Mouse (Mus musculus) heart, postnatal 0 days (tissue): Measurements from ENCODE around the gene Znrf1. TPM values are rescaled to one million over a fixed set of nuclear protein-coding genes. Genes with fewer than 3 reads are reported as not detected.

Source experiments
- ATAC-seq: fragments of 200-750 bp; cut with Nextera tagmentation; 2 replicates; pipeline ENCODE4 v1.8.0; 2017; ENCODE audit warnings: low read depth, moderate number of reproducible peaks, moderate library complexity; ENCODE audit not compliant: insufficient read depth
- DNase-seq: peaks from one replicate; pipeline ENCODE4 v3.0.0-alpha.2; 2016; ENCODE audit warnings: low spot score
- H3K27ac ChIP-seq: fragments of 300-500 bp; sonication (generic); 2 replicates; pipeline ENCODE4 v1.5.1; 2014; ENCODE audit warnings: low read depth, mild to moderate bottlenecking
- H3K27me3 ChIP-seq: fragments of 300-500 bp; sonication (generic); 2 replicates; pipeline ENCODE4 v1.6.1; 2014; ENCODE audit warnings: low read length, mixed read lengths; ENCODE audit not compliant: control insufficient read depth, insufficient read depth
- H3K36me3 ChIP-seq: fragments of 300-500 bp; sonication (generic); replicated peaks from 2 replicates; pipeline ENCODE4 v1.6.1; 2014; ENCODE audit warnings: low read length, mixed read lengths; ENCODE audit not compliant: control insufficient read depth, insufficient read depth
- H3K4me1 ChIP-seq: fragments of 300-500 bp; sonication (generic); 2 replicates; pipeline ENCODE4 v1.6.1; 2014; ENCODE audit warnings: antibody characterized with exemption; ENCODE audit not compliant: control insufficient read depth, insufficient read depth
- H3K4me2 ChIP-seq: fragments of 300-500 bp; sonication (generic); 2 replicates; pipeline ENCODE4 v1.6.1; 2014; ENCODE audit warnings: low read depth, mild to moderate bottlenecking, low read length, moderate library complexity
- H3K4me3 ChIP-seq: fragments of 300-500 bp; sonication (generic); 2 replicates; pipeline ENCODE4 v1.5.1; 2014; ENCODE audit warnings: low read depth, low read length
- H3K9ac ChIP-seq: fragments of 300-500 bp; sonication (generic); replicated peaks from 2 replicates; pipeline ENCODE4 v1.6.1; 2014; ENCODE audit warnings: low read depth, low read length, mixed read lengths
- H3K9me3 ChIP-seq: fragments of 300-500 bp; sonication (generic); replicated peaks from 2 replicates; pipeline ENCODE4 v1.6.1; 2016; ENCODE audit warnings: low read length; ENCODE audit not compliant: control insufficient read depth
- CTCF ChIP-seq: IDR thresholded peaks from 2 replicates; pipeline ENCODE4 v1.5.1; 2016; ENCODE audit warnings: antibody characterized with exemption, control low read depth, low read depth
- EP300 ChIP-seq: IDR thresholded peaks from 2 replicates; pipeline ENCODE4 v1.6.1; 2016; ENCODE audit warnings: antibody characterized with exemption, low read depth
- WGBS: fragments of 180-500 bp; shearing (Covaris S2); extraction: QIAGEN DNeasy Blood & Tissue Kit; methylation state at CpG from one replicate; pipeline ENCODE4 v1.1.7; 2014; 5-methylcytosine and 5-hydroxymethylcytosine counted together
- polyA plus RNA-seq: library from polyadenylated mRNA; unstranded; fragments of >200 nt; fragmentation: Nextera tagmentation; extraction: Ambion mirVana; gene quantifications from 2 replicates; pipeline ENCODE4 v1.2.1, GENCODE M21; 2015
- total RNA-seq: library from RNA; depleted of rRNA; stranded (reverse); fragments of >200 nt; gene quantifications from 2 replicates; pipeline ENCODE4 v1.2.3, GENCODE M21; 2014; ENCODE audit warnings: low replicate concordance

The Znrf1 gene
- total and polyA plus RNA-seq, 2 experiments from 2014 or later, result 13.9 to 52.1 TPM

DNA sequence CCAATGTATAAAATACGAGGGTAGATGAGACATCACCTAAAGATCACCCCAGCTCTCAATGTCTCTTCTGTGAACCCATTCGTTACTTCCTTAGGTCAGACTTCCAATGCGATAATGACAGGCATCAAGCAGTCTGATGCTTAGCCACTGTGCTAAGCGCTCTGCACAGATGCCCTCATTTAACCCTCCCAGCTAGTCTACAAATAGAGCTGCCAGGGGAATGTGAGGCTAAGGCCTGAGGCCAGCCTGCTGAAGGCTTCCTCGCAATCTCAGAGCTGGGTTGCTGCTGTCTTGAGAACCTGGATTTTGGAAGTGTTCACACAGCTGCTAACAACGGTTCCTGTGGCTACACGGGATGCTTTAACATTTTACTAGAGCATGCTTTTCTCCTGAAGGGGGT lies 23.0 kb upstream of the Znrf1 start:
- Histone ChIP-seq H3K36me3 (no peaks in the 10 kb centered on the region), H3K9ac (no peak overlapping the region), H3K4me2 (no peak overlapping the region), H3K27ac (no peak overlapping the region), H3K9me3 (no peaks in the 10 kb centered on the region), H3K4me3 (no peak overlapping the region), H3K27me3 (no peaks in the 10 kb centered on the region), H3K4me1 (peaks cover 19% of the 10 kb centered on the region)
- 0 out of 2 replicates have a peak, but pooled peaks have one; percentile 55 for ATAC-seq
- no peak for TF ChIP-seq EP300
- WGBS, result 54% methylated on average over 7 of the region's 7 CpGs
- peak; percentile 30 for DNase-seq

DNA sequence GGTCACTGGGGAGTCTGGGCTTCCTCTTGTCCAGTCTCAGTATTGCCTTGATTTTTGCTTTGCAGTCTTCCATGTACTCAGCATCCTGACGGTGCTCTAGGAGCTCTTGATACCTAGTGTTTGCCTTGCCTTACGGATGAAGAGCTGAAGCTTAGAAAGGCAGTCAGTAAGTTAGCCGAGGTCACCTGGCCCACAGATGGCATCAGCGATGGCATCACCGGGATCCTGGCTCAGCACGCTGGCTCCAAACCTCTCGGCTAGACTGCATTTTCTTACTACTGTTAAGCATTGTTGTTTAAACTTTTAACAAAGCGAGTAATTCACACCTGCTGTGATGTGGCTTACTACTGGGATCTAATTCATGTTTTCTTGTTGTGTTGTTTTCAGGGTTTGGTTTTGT lies 22.5 kb upstream of the Znrf1 start:
- no peaks in the 10 kb centered on the region for H3K27me3 ChIP-seq
- TF ChIP-seq EP300, result no peak
- no peak for TF ChIP-seq CTCF
- peaks cover 19% of the 10 kb centered on the region for H3K4me1 ChIP-seq
- H3K36me3 ChIP-seq, result no peaks in the 10 kb centered on the region
- DNase-seq (no peak), ATAC-seq (no peak)
- H3K9ac ChIP-seq, result no peak overlapping the region
- 81% methylated on average over 8 of the region's 8 CpGs for WGBS
- no peaks in the 10 kb centered on the region for H3K9me3 ChIP-seq
- no peak overlapping the region for H3K4me2 ChIP-seq
- no peak overlapping the region for H3K4me3 ChIP-seq
- H3K27ac ChIP-seq, result no peak overlapping the region

DNA sequence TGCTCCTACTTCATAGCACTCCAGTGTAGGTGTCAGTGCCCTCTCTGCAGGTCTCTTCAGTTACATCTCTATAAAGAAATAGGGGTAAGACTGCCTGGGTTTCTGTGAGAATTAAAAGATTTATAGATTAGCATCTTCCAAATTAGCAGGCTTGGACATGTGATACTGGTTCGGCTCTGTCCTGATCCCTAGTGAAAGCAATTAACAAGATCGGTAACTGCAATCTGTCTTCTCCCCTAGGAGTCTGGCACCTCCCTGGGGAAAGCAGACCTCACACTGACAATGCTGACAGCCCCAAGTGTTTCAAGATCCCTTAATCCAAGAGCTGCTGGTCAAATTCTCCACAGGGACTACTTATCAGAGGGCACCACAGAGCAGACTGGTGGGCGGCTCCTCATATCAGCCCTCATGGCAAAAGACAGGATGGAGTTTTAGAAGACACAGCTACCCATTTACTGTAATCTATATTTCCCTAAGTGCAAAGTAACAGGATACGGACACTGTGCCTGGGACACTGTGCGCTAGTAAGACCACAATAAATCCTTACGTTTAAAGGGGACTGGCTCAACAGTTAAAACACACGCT lies 19.4 kb upstream of the Znrf1 start:
- ATAC-seq, result no peak
- Histone ChIP-seq H3K36me3 (no peaks in the 10 kb centered on the region), H3K4me3 (no peak overlapping the region), H3K9ac (no peak overlapping the region), H3K27me3 (no peaks in the 10 kb centered on the region), H3K4me1 (0 out of 2 replicates have a peak, but pooled peaks cover 4% of the 10 kb centered on the region), H3K27ac (no peak overlapping the region), H3K9me3 (no peaks in the 10 kb centered on the region), H3K4me2 (no peak overlapping the region)
- no peak for TF ChIP-seq CTCF
- TF ChIP-seq EP300, result no peak
- WGBS, result 50% methylated on average over 7 of the region's 7 CpGs
- no peak for DNase-seq

DNA sequence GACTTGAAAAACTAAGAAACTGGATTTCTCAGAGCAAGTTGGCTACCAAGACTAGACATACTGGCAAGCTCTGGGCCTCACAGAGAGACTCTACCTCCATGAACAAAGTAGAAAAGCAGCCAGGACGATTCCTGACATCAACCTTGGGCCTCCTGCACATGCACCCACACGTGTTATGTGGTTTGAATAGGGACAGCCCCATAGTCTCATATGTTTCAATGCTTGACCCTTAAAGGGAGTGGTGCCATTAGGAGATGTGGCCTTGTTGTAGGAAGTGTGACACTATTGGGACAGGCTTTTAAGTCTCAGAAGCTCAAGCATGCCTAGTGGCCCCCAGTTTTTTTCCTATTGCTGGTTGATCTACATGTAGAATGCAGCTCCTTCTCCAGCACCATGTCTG lies 18.4 kb upstream of the Znrf1 start:
- no peaks in the 10 kb centered on the region for H3K36me3 ChIP-seq
- H3K27ac ChIP-seq, result no peak overlapping the region
- H3K27me3 ChIP-seq, result no peaks in the 10 kb centered on the region
- no peak for DNase-seq
- H3K4me1 ChIP-seq, result 0 out of 2 replicates have a peak, but pooled peaks cover 4% of the 10 kb centered on the region
- ATAC-seq, result no peak
- WGBS, result 89% methylated on average over 2 of the region's 2 CpGs
- H3K9me3 ChIP-seq, result no peaks in the 10 kb centered on the region
- no peak overlapping the region for H3K4me2 ChIP-seq
- TF ChIP-seq EP300, result no peak
- no peak for TF ChIP-seq CTCF
- H3K9ac ChIP-seq, result no peak overlapping the region
- H3K4me3 ChIP-seq, result no peak overlapping the region

DNA sequence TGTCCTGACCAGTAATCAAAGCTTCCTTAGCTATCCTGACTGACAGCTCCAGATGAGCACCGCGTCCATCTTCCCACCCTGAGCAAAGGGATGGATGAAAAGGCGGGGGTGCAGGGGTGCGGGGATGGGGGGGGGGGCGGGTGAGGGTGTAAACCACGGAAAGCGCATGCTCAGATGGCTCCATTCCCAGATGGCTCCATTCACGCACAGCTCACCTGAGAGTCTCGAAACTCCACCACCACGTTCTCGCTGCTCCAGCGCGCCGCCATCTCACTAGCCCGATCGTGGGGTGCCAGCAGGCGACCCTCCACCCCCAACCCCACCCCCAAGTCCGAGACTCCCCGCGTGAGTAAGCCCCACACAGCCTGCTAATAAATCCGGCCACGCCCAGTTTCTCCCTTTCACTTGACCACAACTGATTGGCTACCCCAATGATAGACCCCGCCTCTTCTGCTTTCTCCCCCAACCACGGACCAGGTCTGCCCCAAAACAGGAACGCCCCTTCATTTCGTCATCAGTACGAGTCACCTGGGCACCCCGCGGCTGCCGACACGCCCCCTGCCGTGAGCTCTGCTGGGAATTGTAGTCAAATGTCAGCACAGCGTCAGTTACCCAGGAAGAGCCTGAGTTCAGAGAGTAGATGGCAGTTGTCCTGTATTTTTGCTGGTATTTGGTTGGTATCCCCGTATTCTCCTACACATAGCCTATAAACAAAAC lies 14.0 kb upstream of the Znrf1 start, which contains the start of gene Wdr59:
Gene Wdr59 (minus strand): TSS at position 380 of the 717 bp plus-strand sequence.
- Histone ChIP-seq H3K9me3 (no peaks in the 10 kb centered on the region), H3K36me3 (no peaks in the 10 kb centered on the region), H3K27me3 (no peaks in the 10 kb centered on the region), H3K9ac (peak within 1 kb of the TSS; percentile 50; the same call in 1 of the 2 replicates), H3K27ac (no peak within 1 kb of the TSS), H3K4me1 (0 out of 2 replicates have a peak, but pooled peaks cover 4% of the 10 kb centered on the region), H3K4me2 (peak within 1 kb of the TSS; percentile 79), H3K4me3 (peak within 1 kb of the TSS; percentile 78)
- TF ChIP-seq CTCF, result peak; percentile 38
- TF ChIP-seq EP300, result no peak
- ATAC-seq (peak; percentile 100), DNase-seq (peak; percentile 99)
- WGBS, result under 1% methylated on average over 33 of the region's 34 CpGs
